Mouse (Mus musculus) brown adipose tissue, adult 24 weeks (tissue): ENCODE measurements at regions not wholly inside any gene's neighbourhood (a gene's known extent, or its start where the extent isn't known, plus 50 kb on each side); places are given as distances from the start of the nearest gene placed in this dataset.

Source experiments
- H3K27ac ChIP-seq: fragments of 200-500 bp; replicated peaks from 2 replicates; pipeline ENCODE4 v1.5.1; 2012; ENCODE audit warnings: low read depth, mild to moderate bottlenecking, low read length
- H3K4me1 ChIP-seq: fragments of 200-500 bp; 2 replicates; pipeline ENCODE4 v1.6.1; 2012; ENCODE audit warnings: low read length, mixed read lengths; ENCODE audit not compliant: control insufficient read depth, insufficient read depth, insufficient read length
- H3K4me3 ChIP-seq: fragments of 200-500 bp; 2 replicates; pipeline ENCODE4 v1.5.1; 2012; ENCODE audit warnings: low read depth, mild to moderate bottlenecking, low read length, moderate library complexity; ENCODE audit not compliant: insufficient read depth

DNA sequence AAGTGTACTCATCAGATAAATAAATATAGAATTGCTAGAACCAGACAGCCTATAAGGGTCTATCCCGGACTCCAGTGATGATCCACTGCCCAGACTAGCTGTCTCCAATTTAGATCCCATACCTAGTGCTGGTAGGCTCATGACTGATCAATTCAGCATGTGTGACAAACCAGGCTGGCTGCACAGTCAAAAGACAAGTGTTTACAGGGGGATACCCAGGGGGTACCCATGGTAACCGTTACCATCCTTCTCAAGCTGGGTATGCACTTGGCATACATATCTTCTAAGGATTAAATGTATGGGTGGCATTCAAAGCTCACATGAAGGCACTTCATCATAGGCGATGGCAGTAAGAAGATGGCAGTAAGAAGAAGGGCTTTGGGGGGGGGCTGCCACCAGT is 109.3 kb upstream of the Mafb start:
- Histone ChIP-seq H3K4me3 (no peak overlapping the region), H3K4me1 (no peaks in the 10 kb centered on the region), H3K27ac (no peak overlapping the region)

DNA sequence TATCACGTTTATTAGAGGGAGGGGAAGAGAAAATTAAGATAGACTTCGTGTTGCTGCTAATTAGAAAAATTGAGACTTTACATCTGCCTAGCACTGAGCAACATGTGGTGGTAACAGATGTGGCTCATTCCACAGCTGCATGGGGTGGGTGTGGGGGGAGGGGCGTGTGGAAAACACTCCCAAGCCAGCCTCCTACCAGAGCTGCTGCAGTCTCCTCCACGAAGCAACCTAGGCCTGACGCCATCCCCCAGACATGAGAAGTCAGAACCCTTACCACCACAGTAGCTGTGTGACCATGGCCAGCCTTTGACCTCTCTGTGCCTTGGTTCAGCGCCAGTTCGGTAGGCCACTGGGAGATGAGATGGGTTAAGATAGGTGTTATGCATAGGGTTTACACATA is 112.4 kb upstream of the Mafb start:
- Histone ChIP-seq H3K4me1 (peaks cover 3% of the 10 kb centered on the region; the same call in 1 of the 2 replicates), H3K27ac (no peak overlapping the region)

DNA sequence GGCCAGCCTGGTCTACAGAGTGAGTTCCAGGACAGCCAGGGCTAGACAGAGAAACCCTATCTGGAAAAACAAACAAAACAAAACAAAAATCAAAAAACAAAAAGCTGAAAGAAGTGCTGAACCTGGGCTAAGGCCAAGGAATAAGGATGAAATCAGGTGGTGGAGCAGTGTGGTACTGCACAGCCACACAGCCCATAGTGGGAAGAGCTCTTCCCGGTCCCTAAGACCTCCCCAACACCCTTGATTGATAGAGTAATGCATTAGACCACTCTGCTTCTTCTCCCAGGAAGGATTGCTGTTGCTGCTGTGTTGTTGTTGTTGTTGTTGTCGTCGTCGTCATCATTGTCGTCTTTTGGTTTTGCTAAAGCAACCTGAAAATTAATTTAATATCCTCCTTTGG is 118.2 kb upstream of the Mafb start:
- Histone ChIP-seq H3K4me3 (no peak overlapping the region), H3K27ac (no peak overlapping the region), H3K4me1 (peaks cover 11% of the 10 kb centered on the region)

More for the DNA sequence above, 112.4 kb upstream of the Mafb start:
- no peak overlapping the region for H3K4me3 ChIP-seq

DNA sequence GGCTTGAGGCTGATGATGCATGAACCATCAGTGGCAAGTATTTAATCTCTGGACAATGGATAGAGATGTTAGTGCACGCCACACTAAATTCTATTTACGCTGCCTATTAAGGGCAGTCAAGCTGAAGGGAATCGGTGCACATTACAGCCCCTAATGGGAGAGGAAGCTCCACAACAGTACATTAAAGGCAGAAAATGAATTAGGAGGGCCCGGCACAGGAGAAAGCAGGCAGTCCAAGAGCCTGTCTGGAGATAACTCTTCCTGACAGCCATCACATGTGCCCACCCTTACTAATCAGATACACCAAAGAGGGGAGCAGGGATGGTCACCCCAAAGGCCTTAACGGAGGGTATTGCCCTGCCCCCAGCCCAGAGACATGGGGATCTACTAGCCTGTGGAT is 118.7 kb upstream of the Mafb start:
- H3K4me3 ChIP-seq = no peak overlapping the region
- no peak overlapping the region for H3K27ac ChIP-seq
- peaks cover 11% of the 10 kb centered on the region for H3K4me1 ChIP-seq

DNA sequence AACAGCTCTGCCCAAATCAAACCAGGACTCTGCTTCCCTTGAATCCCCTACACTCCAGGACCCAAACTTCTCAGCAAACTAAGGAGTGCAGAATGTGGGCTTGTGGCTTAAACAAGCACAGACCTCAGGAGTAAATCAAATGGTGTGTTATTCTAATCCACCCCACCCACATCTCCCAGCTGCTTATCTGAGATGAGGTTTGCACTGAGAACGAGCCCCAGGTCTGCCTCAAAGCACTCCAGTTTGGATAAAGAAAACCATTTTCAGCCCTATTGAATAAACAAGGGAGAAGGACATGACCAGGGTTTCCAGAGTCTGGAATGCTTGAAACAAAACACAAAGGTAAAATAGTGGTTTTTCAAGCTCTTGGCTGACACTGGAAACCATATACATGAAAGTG is 132.9 kb upstream of the Mafb start:
- Histone ChIP-seq H3K4me1 (0 out of 2 replicates have a peak, but pooled peaks cover 5% of the 10 kb centered on the region), H3K27ac (no peak overlapping the region), H3K4me3 (no peak overlapping the region)

DNA sequence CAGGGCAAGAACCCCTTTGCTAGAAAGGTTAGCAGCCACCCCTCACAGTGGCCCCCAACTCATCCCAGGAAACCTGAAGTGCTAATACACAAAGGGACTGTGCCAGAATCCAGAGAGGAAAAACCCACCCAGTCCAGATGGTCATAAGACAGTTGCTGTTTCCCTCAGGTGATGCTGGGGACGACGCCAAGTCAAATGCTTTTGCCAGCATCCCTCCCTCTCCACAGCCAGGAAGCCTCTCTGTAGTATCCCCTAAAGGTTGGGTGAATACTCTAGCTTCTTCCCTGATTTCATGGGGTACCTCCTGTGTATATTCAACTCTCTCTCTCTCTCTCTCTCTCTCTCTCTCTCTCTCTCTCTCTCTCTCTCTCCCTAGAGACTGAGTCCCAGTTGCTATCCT is 136.0 kb upstream of the Mafb start:
- H3K4me3 ChIP-seq = no peak overlapping the region
- no peak overlapping the region for H3K27ac ChIP-seq
- 0 out of 2 replicates have a peak, but pooled peaks cover 5% of the 10 kb centered on the region for H3K4me1 ChIP-seq

DNA sequence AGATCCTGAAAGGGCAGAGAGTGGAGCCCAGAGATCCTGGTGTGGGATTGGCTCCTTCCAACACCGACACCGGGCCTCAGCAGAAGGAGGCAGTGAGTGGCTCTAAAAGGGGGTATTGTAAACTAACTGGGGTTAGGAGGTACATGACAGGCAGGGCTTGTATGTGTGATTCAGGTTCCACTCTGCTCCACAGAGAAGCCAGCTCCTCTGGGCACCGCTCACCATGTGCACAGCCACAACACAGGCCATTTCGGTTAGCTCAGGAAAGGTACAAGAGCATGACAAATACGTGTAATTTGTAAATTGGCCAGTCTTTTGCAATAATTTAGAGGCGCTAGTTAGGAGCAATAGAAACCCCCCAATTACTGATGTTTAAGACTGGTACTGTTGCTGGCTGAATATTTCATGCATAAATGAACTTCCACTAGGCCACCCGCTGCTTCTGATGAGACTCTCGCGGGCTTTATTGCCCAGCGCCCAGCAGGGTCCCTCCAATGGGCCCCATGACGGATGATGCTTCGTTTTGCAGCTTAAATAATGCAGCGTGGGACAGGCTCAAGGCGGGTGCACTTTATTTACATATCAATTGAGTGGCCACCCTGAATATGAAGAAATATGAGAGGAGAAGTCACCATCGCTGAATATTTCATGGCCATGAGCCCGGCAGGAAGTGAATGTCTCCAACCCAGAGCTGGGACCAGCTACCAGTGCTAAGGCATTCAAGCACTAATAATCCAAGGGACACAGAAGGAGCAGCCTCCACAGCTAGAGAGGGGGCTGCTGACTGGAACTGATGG is 136.9 kb upstream of the Mafb start:
- H3K4me3 ChIP-seq = no peak overlapping the region

DNA sequence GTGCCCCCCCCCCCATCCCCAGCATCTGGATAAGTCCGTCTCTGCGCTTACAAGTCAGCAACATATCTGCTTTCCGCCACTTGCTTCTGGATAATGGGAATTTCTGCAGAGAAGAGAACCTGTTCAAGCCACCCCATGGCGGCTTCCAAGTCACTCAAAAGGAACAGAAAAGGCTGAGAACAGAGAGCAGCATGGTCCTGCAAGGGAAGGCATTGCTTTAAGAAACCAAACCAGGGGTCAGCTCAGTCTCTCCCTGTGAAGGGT is 137.5 kb upstream of the Mafb start:
- no peak overlapping the region for H3K4me3 ChIP-seq
- H3K4me1 ChIP-seq = 0 out of 2 replicates have a peak, but pooled peaks cover 5% of the 10 kb centered on the region
- H3K27ac ChIP-seq = no peak overlapping the region

More for the DNA sequence above, 136.9 kb upstream of the Mafb start:
- Histone ChIP-seq H3K27ac (no peak overlapping the region), H3K4me1 (0 out of 2 replicates have a peak, but pooled peaks cover 5% of the 10 kb centered on the region)

DNA sequence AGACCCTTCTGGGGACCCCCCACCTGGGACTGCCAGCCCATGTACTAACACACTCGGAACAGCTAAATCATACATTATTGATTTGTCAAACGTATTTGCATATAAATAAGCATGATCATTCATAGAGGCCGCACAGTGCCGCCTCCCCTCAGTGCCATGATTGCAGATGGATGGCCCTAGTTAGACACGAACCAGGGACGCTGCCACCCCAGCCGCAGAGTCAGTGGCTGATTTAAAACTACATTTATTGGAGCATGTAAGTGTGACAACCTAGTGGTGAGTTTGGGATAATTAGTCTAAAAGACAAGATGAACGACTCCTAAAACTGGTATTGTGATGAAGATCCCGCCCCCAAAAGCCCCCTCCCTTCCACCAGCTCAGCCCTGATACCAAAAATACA is 138.3 kb upstream of the Top1 start:
- Histone ChIP-seq H3K27ac (no peak overlapping the region), H3K4me3 (no peak overlapping the region), H3K4me1 (0 out of 2 replicates have a peak, but pooled peaks cover 2% of the 10 kb centered on the region)

DNA sequence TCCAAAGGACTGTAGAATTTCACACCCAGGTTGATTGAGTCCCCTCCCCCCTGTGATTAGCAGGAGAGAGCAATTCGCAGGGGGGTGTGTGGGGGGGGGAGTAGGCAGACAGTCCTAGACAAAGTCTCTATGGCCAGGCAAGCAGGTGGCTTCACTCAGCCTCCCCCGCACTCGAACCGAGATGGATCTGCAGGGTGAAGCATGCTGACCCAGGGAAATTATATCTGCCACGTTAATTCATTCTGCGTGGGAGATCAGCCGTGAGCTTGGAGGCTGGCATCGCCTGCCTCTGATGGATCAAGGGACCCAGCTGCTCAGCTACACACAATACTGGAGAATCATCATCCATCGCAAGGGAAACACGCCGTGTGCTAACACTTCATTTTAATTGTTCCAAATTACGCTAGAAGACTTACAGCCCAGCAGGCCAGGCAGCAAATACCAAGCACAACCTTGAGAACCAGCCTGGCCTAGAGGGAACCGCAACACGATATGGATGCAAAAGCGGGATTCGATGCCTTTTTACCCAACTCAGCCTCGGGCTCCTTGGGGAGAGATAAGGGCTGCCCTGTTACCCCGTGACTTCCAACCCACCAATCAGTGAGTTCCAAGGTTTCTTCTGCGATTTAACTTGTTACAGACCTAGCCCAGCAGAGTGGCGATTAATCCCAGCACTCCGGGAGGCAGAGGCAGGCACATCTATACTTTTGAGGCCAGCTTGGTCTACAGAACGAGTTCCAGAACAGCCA is 137.7 kb upstream of the Top1 start:
- no peak overlapping the region for H3K4me3 ChIP-seq
- H3K27ac ChIP-seq = no peak overlapping the region
- H3K4me1 ChIP-seq = no peaks in the 10 kb centered on the region

DNA sequence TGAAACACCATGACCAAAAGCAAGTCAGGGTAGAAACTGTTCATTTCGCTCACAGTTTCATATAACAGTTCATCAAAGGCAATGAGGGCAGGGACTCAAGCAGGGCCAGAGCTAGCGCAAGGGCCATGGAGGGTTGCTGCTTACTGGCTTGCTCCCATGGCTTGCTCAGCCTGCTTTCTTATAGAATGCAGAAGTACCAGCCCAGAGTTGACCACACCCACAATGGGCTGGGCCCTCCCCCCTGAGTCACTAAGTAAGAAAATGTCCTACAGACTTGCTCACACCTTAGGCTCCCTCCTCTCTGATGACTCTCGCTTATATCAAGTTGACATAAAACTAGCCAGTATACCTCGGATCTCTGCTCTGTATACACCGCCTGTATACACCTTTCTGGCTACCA is 135.5 kb upstream of the Top1 start:
- H3K4me3 ChIP-seq = no peak overlapping the region
- no peaks in the 10 kb centered on the region for H3K4me1 ChIP-seq
- H3K27ac ChIP-seq = no peak overlapping the region

DNA sequence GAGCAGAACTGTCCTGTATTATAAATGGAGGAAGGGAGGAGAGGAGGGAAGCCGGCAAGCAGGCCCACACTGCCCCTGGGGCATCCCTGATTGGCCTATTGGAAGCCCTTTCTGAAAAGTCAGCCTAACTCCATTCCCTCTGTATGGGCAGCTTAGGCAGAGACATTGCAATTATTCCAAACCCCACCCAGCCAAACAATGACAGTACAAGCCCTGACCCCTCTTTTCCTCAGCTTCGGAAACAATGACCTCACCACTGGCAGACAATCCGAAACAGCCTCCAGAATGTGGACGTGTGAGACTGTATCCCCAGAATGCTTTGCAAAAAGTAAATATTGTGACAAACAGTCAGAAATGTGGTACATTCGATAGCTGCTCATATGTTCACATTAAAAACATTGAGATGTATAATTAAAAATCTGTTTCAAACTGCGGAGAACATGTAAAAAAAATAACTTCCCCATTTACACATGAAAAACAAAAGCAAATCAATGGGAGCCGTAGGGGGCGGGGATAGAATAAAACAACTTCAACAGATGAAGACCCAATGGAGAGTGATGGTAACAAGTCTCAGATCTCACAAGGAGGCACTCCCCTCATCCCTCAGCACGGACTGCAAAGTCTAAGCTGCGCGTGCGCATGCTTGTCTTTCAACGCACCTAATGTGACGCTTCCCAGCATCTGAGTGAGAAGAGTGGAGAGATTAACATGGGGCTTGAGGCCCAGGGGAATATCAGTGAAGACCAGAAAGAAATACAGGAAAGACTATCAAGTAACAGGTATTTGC is 134.9 kb upstream of the Top1 start:
- Histone ChIP-seq H3K4me3 (no peak overlapping the region), H3K4me1 (no peaks in the 10 kb centered on the region), H3K27ac (no peak overlapping the region)

DNA sequence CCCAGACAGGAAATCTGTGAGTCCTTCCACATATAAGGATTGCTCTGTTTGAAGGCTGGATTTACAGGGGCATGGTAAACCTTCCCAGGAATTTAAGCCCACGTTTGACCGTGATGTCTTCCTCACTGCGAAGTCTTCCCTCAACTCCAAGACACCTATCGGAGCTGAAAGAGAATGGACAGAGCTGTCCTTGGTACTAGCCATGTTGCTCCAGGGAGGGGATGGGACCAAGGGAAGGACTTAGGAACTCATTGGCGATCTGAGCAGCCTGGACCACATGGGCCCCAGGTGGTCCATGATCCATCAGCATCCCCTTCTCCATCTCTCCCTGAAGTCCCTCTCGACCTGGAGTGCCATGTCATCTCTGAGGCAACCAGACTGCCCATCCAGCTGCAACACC is 130.1 kb upstream of the Top1 start:
- H3K4me1 ChIP-seq = no peaks in the 10 kb centered on the region
- H3K27ac ChIP-seq = no peak overlapping the region
- H3K4me3 ChIP-seq = no peak overlapping the region

DNA sequence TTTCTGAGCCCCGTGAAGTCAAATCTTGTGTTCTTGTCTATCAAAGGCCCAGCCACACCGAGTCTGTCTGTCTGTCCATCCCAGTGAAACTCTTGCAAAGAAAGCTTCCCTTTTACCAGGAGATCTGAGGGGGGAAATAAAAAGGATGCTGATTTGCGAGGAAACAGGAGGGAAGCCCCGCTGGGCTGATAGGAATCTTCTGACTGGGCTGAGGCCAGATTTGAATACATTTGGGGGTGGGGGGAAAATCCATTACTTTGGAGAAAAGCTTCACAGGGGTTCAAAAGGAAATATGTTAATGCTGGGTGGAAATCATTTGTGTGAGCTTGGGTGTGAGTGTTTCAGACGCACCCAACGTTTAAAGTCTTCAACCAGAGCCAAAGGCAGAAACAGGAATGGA is 129.2 kb upstream of the Top1 start:
- no peaks in the 10 kb centered on the region for H3K4me1 ChIP-seq
- H3K4me3 ChIP-seq = no peak overlapping the region
- no peak overlapping the region for H3K27ac ChIP-seq
